Mouse (Mus musculus): ENCODE results near the gene Gm10945. TPM values are rescaled to one million over a fixed set of nuclear protein-coding genes. Genes with fewer than 3 reads are reported as not detected.

Gene Gm10945
- total RNA-seq (2021): not detected
- long read RNA-seq, experiment 1: 0 reads
- long read RNA-seq, experiment 2: 0 reads

DNA sequence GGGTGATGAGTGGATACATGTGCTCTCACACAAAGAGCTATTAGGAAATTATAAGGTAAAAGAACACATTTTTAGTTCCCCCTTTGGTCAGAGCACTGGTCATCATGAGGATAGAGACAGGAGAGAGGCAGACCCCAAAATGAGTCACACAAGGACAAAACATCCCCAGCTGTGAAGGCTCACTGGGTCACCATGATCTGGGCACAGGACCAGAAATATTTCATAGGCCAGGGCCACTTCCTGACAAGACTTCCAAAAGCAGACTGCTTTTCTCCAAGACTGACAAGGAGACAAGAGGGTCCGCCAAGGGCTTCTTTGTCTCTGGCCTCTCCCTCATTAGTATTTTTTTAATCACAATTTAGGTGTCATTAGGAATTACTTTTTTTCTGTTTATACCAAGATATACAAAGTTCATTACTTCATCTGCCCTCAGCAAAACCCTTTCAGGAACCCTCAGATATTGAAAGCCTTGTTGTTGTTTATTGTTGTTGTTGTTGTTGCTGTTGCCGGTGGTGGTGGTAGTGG lies at the start of gene Gm10945:
Gene Gm10945, minus strand, starts transcription at position 475 of the 525 bp plus-strand sequence.
- DNase-seq: no peak

DNA sequence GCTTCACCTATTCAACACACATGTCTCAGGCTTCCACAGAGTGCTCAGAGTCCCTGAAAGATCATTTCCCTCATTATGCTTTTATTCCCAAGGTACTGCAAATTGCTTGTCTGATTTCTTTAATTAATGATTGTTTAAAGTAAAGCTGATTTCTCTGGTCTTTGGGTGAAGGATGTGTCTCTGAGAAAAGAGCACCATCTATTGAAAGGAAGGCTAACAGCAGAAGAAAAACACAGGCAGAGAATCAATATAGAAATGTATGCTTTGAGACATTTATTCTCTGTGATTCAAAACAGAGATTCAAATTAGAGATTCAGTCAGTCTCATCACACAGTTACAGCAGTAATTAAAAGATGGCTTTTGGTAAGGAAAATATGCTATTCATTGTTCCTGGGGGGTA lies 28.7 kb upstream of the Gm10945 start:
- DNase-seq: no peak

DNA sequence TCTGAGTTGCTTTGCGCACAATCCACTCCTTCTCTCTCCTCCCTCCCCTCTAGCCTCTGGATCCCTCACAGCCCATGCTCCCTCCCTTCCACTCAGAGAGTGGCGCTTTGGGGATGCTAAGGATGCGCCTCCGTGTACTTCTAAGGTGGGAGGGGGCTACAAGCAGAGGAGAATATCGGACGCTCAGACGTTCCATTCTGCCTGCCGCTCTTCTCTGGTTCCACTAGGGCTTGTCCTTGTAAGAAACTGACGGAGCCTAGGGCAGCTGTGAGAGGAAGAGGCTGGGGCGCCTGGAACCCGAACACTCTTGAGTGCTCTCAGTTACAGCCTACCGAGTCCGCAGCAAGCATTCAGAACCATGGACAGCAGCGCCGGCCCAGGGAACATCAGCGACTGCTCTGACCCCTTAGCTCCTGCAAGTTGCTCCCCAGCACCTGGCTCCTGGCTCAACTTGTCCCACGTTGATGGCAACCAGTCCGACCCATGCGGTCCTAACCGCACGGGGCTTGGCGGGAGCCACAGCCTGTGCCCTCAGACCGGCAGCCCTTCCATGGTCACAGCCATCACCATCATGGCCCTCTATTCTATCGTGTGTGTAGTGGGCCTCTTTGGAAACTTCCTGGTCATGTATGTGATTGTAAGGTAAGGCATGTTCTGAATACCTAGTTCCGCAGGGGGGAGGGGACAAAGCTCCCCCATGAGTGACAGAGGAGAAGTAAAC lies 27.1 kb upstream of the Gm10945 start:
- no peak for DNase-seq

DNA sequence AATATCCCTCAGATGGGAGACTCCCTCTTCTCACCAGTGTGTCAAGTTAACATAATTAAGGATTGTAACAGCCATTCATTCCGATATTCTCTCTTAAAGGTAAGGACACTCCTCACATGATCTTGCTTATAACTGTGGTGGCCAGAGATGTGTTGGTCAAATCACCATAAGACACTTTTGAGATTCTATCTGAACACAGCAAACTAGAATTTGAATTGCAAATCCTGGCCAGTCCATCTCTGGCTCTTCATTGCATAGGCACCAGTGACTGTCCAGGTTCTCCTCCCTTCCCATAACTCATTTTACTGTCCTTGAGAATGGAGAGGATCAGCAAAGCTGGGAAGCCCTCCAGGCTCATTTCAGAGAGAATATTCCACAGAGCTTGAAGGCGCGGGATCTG lies 3.4 kb downstream of the Gm10945 start, which contains the start of gene Oprm1:
Gene Oprm1, plus strand, starts transcription at position 301 of the 400 bp plus-strand sequence.
- no peak for DNase-seq

DNA sequence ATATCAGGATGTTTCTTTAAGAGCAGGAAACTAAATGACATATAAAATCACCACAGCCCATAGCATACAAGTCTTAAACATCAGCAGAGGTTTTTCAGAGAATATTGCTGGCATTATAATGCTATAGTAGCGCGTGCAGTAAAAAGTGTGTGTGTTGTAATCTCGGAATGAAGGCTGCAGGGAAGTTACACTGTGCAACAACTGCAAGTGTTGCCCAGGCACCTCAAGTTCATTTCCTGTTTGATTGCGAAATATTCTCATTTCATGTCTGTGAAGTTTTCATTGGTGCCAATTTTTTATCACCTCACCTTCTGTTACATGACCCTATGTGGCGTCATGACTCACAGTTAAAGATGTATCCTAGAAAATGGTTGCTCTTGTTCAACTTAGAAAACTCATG lies 8.2 kb downstream of the Gm10945 start:
- no peak for DNase-seq

DNA sequence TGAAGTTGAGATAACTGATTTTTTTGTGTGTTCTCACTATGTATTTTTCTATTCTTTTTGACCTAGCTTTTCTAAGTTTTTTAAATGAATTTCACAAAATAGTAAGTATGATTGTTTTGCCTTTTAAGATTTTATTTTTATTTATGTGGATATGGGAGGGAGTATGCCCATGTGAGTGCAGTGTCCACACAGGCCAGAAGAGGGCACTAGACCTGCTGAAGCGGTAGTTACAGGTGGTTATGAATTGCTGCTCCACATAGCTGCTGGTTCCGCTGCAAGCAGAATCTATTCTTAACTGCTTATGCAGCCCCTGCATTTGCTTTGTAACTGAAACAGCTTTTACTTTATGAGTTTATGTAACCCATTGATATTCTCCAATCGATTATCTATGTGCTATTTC lies 33.1 kb downstream of the Gm10945 start:
- DNase-seq: no peak

DNA sequence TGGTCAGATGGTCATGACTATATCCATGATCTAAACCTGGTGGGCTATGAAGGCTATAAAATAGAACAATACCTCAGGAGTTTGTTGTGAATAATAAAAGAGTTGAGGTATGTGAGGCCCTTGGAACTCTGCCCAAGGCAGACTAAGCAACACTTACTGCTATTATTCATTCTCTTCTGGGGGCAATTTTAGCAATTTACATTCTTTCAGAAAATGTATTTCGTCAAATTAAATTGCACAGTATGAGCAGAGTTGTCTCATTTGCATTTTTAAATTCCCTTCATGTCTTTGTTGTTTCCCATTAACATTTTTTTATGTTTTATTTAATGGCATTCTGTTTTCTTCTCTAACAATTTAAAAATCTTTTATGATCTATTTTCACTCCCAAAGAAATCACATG lies 37.8 kb downstream of the Gm10945 start:
- no peak for DNase-seq

DNA sequence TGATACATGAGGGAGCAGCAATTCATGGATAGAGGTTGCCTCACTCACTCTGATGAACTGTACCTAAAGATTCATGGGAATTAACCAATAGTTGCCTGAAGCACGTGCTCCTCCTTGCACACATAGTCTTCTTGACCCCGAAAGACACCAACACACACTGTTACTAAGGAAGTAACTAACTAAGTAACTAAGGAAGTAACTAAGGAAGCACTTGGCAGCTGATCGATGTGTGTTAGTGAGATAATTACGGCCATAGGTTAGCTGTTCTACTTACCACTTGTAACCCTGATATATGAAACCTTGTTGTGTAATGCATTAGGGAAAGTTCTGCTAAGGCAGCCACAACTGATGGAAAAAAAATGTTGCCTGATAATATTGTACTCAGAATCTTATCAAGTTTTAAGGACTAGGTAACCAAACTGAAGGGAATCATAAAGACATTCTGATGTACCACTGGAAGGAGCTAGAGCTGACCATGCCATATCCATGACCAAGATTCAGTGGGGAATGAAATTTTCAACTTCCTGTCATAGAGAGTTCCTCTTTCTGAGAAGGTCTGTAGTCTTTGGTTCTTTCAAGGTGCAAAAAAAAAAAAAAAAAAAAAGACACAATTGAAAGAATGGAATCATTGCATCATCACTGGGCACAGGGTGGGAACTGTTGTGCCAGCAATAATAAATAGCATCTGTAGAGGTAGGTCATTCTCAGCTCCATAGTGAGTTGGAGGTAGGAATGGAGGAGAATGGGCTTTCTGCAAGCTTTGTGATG lies 44.2 kb downstream of the Gm10945 start:
- DNase-seq: no peak

DNA sequence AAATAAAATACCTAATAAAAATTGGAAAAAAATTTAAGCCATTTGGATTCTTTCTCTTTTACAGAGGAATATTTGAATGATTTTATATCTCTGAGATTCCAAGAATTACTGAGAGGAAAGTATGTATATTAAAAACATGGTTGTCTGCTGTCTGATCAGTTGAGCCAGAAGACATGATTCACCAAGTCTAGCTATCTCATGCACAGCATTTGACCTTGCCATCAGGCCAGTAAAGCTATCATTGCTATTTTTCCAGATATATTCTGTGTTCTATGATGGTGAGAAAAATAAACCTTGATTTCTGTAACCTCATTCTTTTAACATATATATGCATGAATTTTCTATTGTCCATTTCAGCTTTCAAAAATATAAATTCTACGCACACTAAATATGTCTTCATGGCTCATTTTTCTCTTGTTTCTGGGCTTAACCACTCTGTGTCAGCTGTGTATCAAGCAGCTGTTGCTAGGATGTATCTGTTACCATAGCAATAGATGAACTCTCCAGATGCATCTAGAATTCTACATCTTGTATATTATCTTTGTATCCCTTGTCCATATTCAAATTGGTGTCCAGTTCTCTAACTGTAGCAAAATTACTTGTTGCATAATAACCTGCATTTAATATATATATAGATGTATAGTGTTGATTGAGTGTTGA lies 56.2 kb downstream of the Gm10945 start:
- no peak for DNase-seq

DNA sequence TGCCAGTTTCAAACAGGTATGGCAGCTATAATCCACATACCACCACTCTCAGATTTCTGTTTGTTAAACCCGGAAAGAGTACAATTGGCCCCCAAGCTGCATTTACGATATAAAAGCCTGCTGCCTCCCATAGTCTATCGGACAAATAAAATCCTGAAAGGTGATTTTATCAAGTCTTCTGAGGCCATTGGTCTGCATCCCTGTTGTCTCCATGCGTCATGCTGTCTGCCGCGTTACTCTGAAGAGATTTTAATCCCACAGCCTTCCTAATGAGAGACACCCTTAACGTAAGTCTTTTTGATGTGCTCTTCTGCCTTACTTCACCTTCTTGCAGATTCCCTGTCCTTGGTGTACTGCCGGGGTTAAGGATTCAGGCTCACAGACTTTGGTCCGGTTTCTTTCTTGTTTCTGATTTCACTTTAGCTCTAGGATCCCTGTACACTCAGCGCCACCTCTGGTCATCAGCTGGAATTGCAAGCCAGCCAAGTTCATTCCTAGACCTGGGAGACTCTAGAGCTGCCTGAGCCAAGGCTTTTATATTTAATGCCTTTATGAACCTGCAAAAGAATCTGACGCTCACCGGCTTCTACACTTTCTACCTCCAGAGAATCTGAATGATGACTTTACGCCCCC lies 67.2 kb downstream of the Gm10945 start:
- DNase-seq: no peak

Other genes starting within 250 kb of the Gm10945 start
- not detected for gene Oprm1, start 3.3 kb downstream of the Gm10945 start, total RNA-seq (2021)

Data from gastrocnemius, postnatal 25 days (tissue).